Mouse (Mus musculus) ES-E14 (cell line): ENCODE data around the gene Rnase13. TPM values are rescaled to one million over a fixed set of nuclear protein-coding genes. Genes with fewer than 3 reads are reported as not detected.

Source experiments
- DNase-seq: peaks from one replicate; pipeline ENCODE4 v3.0.0-alpha.2; 2013; ENCODE audit warnings: low read depth, low spot score
- H3K27ac ChIP-seq: 2 replicates; pipeline ENCODE4 v1.5.1; 2012; ENCODE audit warnings: low read depth, mild to moderate bottlenecking, low read length, moderate library complexity, mixed read lengths; ENCODE audit not compliant: poor library complexity, insufficient read depth, severe bottlenecking
- H3K36me3 ChIP-seq: 2 replicates; pipeline ENCODE4 v1.6.1; 2012; ENCODE audit warnings: mild to moderate bottlenecking, low read length, moderate library complexity, mixed read lengths; ENCODE audit not compliant: control insufficient read depth, poor library complexity, insufficient read depth, severe bottlenecking
- H3K4me1 ChIP-seq, 2 experiments: fragments of 150-350 bp in 1 of 2; sonication (generic) in 1 of 2; 2 replicates each; pipeline ENCODE4 v1.6.1; 2012; ENCODE audit warnings: low read length in 2 of 2, mild to moderate bottlenecking in 1 of 2, mixed read lengths in 1 of 2; ENCODE audit not compliant: control insufficient read depth in 2 of 2, insufficient read depth in 2 of 2, poor library complexity in 1 of 2
- H3K4me3 ChIP-seq, 2 experiments: fragments of 150-350 bp in 1 of 2; sonication (generic) in 1 of 2; 2 replicates each; pipeline ENCODE4 v1.5.1; 2012; ENCODE audit warnings: low read length in 2 of 2, low read depth in 1 of 2, mild to moderate bottlenecking in 1 of 2, mixed read lengths in 1 of 2; ENCODE audit not compliant: insufficient read depth in 1 of 2, poor library complexity in 1 of 2, severe bottlenecking in 1 of 2
- H3K9ac ChIP-seq: 2 replicates; pipeline ENCODE4 v1.6.1; 2012; ENCODE audit warnings: low read depth, mild to moderate bottlenecking, low read length, mixed read lengths; ENCODE audit not compliant: poor library complexity, insufficient read depth, severe bottlenecking
- H3K9me3 ChIP-seq: fragments of 150-350 bp; sonication (generic); 2 replicates; pipeline ENCODE4 v1.6.1; 2012; ENCODE audit warnings: low read depth, mild to moderate bottlenecking, low read length; ENCODE audit not compliant: control insufficient read depth, insufficient read depth
- CHD2 ChIP-seq: IDR thresholded peaks from 2 replicates; pipeline ENCODE4 v1.6.1; 2014; ENCODE audit warnings: mild to moderate bottlenecking, low read depth, low read length, inconsistent platforms
- HCFC1 ChIP-seq: IDR thresholded peaks from 2 replicates; pipeline ENCODE4 v1.6.1; 2012; ENCODE audit warnings: low read length, inconsistent platforms, borderline replicate concordance; ENCODE audit not compliant: insufficient read depth
- MAFK ChIP-seq: IDR thresholded peaks from 2 replicates; pipeline ENCODE4 v1.6.1; 2014; ENCODE audit warnings: mild to moderate bottlenecking, low read depth, low read length, inconsistent platforms; ENCODE audit not compliant: insufficient read depth
- ZC3H11A ChIP-seq: IDR thresholded peaks from 2 replicates; pipeline ENCODE4 v1.6.1; 2012; ENCODE audit warnings: low read depth, mild to moderate bottlenecking, inconsistent platforms, low read length, borderline replicate concordance
- ZNF384 ChIP-seq: IDR thresholded peaks from 2 replicates; pipeline ENCODE4 v1.6.1; 2012; ENCODE audit warnings: low read depth, low read length, inconsistent platforms
- in situ Hi-C, 2 experiments: fragments of 600-800 bp; cut with MboI; formaldehyde crosslinking; loops; one replicate each; pipeline ENCODE4 v1.15.1; 2025; ENCODE audit warnings: low sequenced_read_pairs in 2 of 2, inconsistent platforms in 1 of 2; ENCODE audit not compliant: unreplicated experiment in 2 of 2
- total RNA-seq: library from RNA; depleted of rRNA; stranded (reverse); fragments of 300-350 nt; gene quantifications from 2 replicates; pipeline ENCODE4 v1.2.3, GENCODE M21; 2012

Rnase13 gene
- total RNA-seq, 1 experiment: not detected

- H3K27ac ChIP-seq: no peak overlapping the region
- no peak overlapping the region for H3K9ac ChIP-seq
- H3K36me3 ChIP-seq: no peaks in the 10 kb centered on the region
- no peak overlapping the region for H3K4me3 ChIP-seq
- no peak for DNase-seq
- TF ChIP-seq ZC3H11A (no peak), MAFK (no peak), HCFC1 (no peak)
- in situ Hi-C loops: loop anchor here (25.0 kb wide), 2 partner anchors 96 to 421 kb away; partner anchors contain the start of genes Sall2 (in 1 of the 2), Tmem253 (in 1 of the 2) and Zfp219 (in 1 of the 2)
- H3K4me1 ChIP-seq: peaks cover 2 to 10% of the 10 kb centered on the region in 2 experiments; a peak in 1 of 4 replicates
- no peaks in the 10 kb centered on the region for H3K9me3 ChIP-seq
Measured at GRCm38 (mm10) chr14:51916539-51916938, 6.0 kb downstream of the Rnase13 start.

GRCm38 (mm10) chr14:51915030-51915429 lies 7.5 kb downstream of the Rnase13 start:
- no peak overlapping the region for H3K27ac ChIP-seq
- peaks cover 1% of the 10 kb centered on the region; the same call in 1 of the 2 replicates for H3K36me3 ChIP-seq
- H3K4me1 ChIP-seq: peaks cover 2 to 14% of the 10 kb centered on the region in 2 experiments; a peak in 2 of 4 replicates
- no peak overlapping the region for H3K4me3 ChIP-seq
- DNase-seq: no peak
- no peaks in the 10 kb centered on the region for H3K9me3 ChIP-seq
- H3K9ac ChIP-seq: no peak overlapping the region
- in situ Hi-C loops: loop anchor here (25.0 kb wide), 2 partner anchors 97 to 422 kb away; partner anchors contain the start of genes Sall2 (in 1 of the 2), Tmem253 (in 1 of the 2) and Zfp219 (in 1 of the 2)
- no peak for TF ChIP-seq ZNF384
- no peak for TF ChIP-seq HCFC1
- no peak for TF ChIP-seq ZC3H11A
- no peak for TF ChIP-seq MAFK
- TF ChIP-seq CHD2: no peak

GRCm38 (mm10) chr14:51913960-51914762 lies 8.4 kb downstream of the Rnase13 start, which contains the start of gene Ndrg2:
TSS of gene Ndrg2 (minus strand) at chr14:51914158.
- H3K9me3 ChIP-seq: no peaks in the 10 kb centered on the region
- H3K4me1 ChIP-seq: peaks cover 2 to 14% of the 10 kb centered on the region in 2 experiments; a peak in 2 of 4 replicates
- no peak within 1 kb of the TSS for H3K27ac ChIP-seq
- DNase-seq: no peak
- H3K36me3 ChIP-seq: peaks cover 4% of the 10 kb centered on the region; the same call in 1 of the 2 replicates
- peak within 1 kb of the TSS; percentile 57 for H3K9ac ChIP-seq
- TF ChIP-seq ZC3H11A: no peak
- no peak for TF ChIP-seq HCFC1
- TF ChIP-seq ZNF384: no peak
- no peak for TF ChIP-seq MAFK
- no peak for TF ChIP-seq CHD2
- H3K4me3 ChIP-seq: peak within 1 kb of the TSS; percentile 67 to 77
- in situ Hi-C loops: loop anchor here (25.0 kb wide), 2 partner anchors 98 to 423 kb away; partner anchors contain the start of genes Sall2 (in 1 of the 2), Tmem253 (in 1 of the 2) and Zfp219 (in 1 of the 2)

- in situ Hi-C loops: loop anchor here (25.0 kb wide), 2 partner anchors 99 to 424 kb away; partner anchors contain the start of genes Sall2 (in 1 of the 2), Tmem253 (in 1 of the 2) and Zfp219 (in 1 of the 2)
- peak; percentile 69 for DNase-seq
- H3K36me3 ChIP-seq: peaks cover 4% of the 10 kb centered on the region; the same call in 1 of the 2 replicates
- no peak for TF ChIP-seq HCFC1
- TF ChIP-seq MAFK: no peak
- TF ChIP-seq ZC3H11A: no peak
- no peak for TF ChIP-seq CHD2
- TF ChIP-seq ZNF384: no peak
- H3K9ac ChIP-seq: peak overlapping the region; percentile 57
- peak overlapping the region; percentile 67 to 77 for H3K4me3 ChIP-seq
- H3K27ac ChIP-seq: no peak overlapping the region
- no peaks in the 10 kb centered on the region for H3K9me3 ChIP-seq
- H3K4me1 ChIP-seq: peaks cover 2 to 14% of the 10 kb centered on the region in 2 experiments; a peak in 2 of 4 replicates
Measured at GRCm38 (mm10) chr14:51913062-51913959, 9.3 kb downstream of the Rnase13 start.
